Mouse (Mus musculus): Measurements from ENCODE around the gene Tchhl1.
"Not testable (repeated sequence)": the region's sequence is repeated elsewhere in the genome, so short reads cannot be mapped to it uniquely, and the experiment has no call there.

Tchhl1 gene

GRCm38 (mm10) chr3:93468561-93468960 lies at the start of gene Tchhl1:
Gene Tchhl1 (plus strand): TSS chr3:93468754.
- peak; percentile 23 to 43 for DNase-seq

- no peak for DNase-seq
Measured at GRCm38 (mm10) chr3:93431673-93432072, 36.9 kb upstream of the Tchhl1 start.

- DNase-seq = no peak
Measured at GRCm38 (mm10) chr3:93442030-93442429, 26.5 kb upstream of the Tchhl1 start, which contains the start of gene Tchh. Gene Tchh (plus strand): TSS chr3:93442330.

- peak; percentile 4 to 40 for DNase-seq
Measured at GRCm38 (mm10) chr3:93443501-93444101, 25.0 kb upstream of the Tchhl1 start.

- DNase-seq = peak; percentile 74 to 79
Measured at GRCm38 (mm10) chr3:93444343-93445164, 24.0 kb upstream of the Tchhl1 start.

GRCm38 (mm10) chr3:93445165-93445705 lies 23.3 kb upstream of the Tchhl1 start:
- peak; percentile 49 to 61 for DNase-seq

GRCm38 (mm10) chr3:93446128-93446755 lies 22.3 kb upstream of the Tchhl1 start:
- DNase-seq = peak; percentile 41 to 53

GRCm38 (mm10) chr3:93446756-93447137 lies 21.8 kb upstream of the Tchhl1 start:
- not testable (repeated sequence) for DNase-seq

- peak; percentile 78 to 79 for DNase-seq
Measured at GRCm38 (mm10) chr3:93447138-93447841, 21.3 kb upstream of the Tchhl1 start.

- no peak for DNase-seq
Measured at GRCm38 (mm10) chr3:93466556-93466955, 2.0 kb upstream of the Tchhl1 start.

GRCm38 (mm10) chr3:93467130-93467529 lies 1.4 kb upstream of the Tchhl1 start:
- DNase-seq = no peak

GRCm38 (mm10) chr3:93469629-93470028 lies 1.1 kb downstream of the Tchhl1 start:
- DNase-seq = peak; percentile 33 to 83

- no peak for DNase-seq
Measured at GRCm38 (mm10) chr3:93480053-93480452, 11.5 kb downstream of the Tchhl1 start.

GRCm38 (mm10) chr3:93481982-93482616 lies 13.5 kb downstream of the Tchhl1 start:
- no peak for DNase-seq

- DNase-seq = no peak
Measured at GRCm38 (mm10) chr3:93485611-93486010, 17.1 kb downstream of the Tchhl1 start.

- peak; percentile 26 to 31 for DNase-seq
Measured at GRCm38 (mm10) chr3:93488541-93488940, 20.0 kb downstream of the Tchhl1 start.

GRCm38 (mm10) chr3:93492176-93492575 lies 23.6 kb downstream of the Tchhl1 start:
- no peak for DNase-seq

- DNase-seq = peak; percentile 61 to 70
Measured at GRCm38 (mm10) chr3:93493992-93494391, 25.4 kb downstream of the Tchhl1 start.

- DNase-seq = not testable (repeated sequence)
Measured at GRCm38 (mm10) chr3:93494774-93495173, 26.2 kb downstream of the Tchhl1 start.

GRCm38 (mm10) chr3:93497131-93497530 lies 28.6 kb downstream of the Tchhl1 start:
- DNase-seq = peak; percentile 28 to 55

GRCm38 (mm10) chr3:93499129-93499528 lies 30.6 kb downstream of the Tchhl1 start:
- DNase-seq = no peak

GRCm38 (mm10) chr3:93504536-93505189 lies 36.1 kb downstream of the Tchhl1 start:
- DNase-seq = no peak

Data from kidney, postnatal 36 days (tissue).